Mouse (Mus musculus) cerebellum, adult 11-12 months (tissue): ENCODE measurements around the gene Zfp987.
"Not testable (repeated sequence)": the region's sequence is repeated elsewhere in the genome, so short reads cannot be mapped to it uniquely, and the experiment has no call there.

Source experiments
- DNase-seq: peaks from one replicate; pipeline ENCODE4 v3.0.0; 2022

Gene Zfp987

DNA sequence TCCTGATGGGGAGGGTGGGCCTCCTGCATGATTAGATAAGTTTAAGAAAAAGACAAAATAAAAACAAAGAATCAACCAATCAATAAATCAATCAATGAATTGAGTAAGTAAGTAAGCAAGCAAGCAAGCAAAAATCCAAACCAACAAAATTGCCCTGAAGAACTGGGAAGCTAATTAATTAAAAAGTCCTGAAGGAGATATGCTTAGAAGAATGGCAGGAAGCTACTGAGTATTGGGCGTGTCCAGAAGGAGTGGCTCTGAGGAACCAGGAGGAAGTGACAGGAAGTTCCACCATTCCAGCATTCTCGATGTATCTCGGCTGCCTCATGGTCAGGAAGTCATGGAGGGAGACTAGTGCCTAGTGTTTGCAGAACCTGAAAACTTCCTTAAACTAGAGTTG, at the start of gene Zfp987:
Gene Zfp987, plus strand, starts transcription at position 301 of the 400 bp plus-strand sequence.
- DNase-seq = not testable (repeated sequence)

DNA sequence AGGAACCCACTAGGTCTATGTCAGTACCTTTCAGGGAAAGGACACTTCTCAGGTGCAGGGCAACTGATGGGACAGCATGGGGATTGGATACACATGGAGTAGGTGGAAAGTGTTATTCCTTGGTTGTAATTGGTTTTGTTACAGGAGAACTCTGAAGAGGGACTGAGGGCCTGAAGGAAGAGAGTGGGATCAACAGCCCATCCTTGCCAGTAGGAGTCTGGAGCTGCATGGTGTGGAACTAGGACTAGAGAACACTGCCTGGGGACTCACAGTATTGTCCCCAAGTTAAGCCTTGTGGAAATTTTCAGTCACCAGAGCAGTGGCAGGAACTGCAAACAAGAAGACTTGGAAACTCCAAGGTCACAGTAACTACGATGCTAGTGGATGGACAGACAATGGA, 44.6 kb upstream of the Zfp987 start:
- not testable (repeated sequence) for DNase-seq

DNA sequence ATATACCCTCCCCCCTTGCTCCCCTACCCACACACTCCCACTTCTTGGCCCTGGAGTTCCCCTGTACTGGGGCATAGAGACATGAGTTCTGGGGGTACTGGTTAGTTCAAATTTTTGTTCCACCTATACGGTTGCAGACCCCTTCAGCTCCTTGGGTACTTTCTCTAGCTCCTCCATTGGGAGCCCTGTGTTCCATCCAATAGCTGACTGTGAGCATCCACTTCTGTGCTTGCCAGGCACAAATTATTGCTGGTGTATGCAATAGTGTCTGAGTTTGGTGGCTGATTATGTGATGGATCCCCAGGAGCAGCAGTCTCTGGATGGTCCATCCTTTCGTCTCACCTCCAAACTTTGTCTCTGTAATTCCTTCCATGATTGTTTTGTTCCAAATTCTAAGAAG, 43.7 kb upstream of the Zfp987 start:
- not testable (repeated sequence) for DNase-seq

DNA sequence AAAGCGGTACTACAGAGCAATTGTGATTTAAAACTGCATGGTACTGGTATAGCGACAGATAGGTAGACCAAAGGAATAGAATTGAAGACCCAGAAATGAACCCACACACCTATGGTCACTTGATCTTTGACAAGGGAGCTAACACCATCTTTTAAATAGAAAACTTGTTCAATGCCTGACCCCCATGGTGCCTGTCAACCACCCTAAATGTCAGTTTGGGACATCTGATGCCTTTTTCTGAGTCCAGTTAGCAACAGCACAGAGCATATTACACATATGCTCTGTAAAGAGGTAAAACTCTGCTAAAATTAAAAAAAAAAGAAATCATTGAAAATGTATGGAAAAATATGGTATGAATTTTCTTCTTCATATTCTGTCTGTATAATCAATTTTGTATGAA, 41.8 kb upstream of the Zfp987 start:
- no peak for DNase-seq

DNA sequence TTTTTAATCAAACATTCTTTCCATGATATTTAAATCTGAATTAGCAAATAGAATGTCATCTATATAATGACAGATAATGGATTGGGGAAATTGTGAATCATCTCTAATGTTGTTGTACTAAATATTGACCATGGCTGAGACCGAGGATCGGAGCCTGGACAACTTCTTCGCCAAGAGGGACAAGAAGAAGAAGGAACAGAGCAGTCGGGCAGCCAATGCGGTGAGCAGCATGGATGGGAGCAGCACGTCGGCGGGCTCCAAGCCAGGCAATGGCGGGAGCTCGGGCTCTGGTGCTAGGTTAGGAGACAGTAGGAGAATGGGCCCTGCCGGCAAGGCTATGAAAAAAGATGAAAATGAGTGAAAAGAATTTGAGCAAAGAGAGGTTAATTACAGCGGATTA, 38.5 kb upstream of the Zfp987 start:
- not testable (repeated sequence) for DNase-seq

DNA sequence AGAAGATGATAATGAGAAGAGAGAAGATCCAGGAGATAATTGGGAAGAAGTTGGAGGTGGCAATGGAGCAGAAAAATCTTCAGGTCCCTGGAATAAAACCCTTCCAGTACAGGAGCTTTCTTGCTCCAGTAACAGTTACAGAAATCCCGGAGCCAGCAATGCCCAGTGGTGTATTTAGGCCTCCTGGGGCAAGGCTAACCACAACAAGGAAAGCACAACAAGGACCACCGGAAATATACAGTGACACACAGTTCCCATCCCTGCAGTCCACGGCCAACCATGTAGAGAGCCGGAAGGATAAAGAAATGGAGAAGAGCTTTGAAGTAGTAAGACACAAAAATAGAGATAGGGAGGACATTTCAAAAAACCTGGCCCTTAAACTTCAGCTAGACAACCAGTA, 38.0 kb upstream of the Zfp987 start:
- DNase-seq = not testable (repeated sequence)

DNA sequence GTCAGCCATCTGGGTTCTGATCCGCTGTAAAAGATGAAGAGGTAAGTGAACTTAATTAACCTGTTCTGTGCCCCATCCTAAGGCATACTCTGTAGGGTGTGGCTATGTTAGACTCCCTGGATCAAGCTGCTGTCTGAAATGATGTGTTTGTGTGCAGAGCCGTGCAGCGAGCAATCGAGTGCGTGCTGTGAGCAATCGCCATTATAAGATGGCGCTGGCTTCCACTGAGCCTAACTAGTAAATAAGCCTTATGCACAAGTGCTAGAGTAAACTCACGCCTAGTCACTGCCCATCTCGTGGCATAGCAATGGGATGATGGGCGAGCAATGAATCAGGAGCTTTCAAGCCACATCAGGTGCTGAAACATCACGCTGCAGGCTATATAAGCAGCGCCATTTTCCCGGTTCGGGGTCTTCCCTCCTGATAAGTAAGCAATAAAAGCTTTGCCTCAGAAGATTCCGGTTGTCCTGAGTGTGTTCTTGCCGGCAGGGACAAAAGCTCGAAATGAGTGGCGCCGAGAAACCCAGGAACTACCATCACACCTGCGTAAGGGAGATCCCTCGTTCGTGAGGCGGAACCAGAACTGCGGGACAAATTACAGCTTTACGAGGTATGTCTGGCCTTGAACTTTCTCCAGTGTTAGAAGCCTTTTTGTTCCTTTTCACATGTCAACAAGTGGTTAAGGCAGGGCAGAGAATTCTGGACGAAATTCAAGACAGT, 37.0 kb upstream of the Zfp987 start:
- not testable (repeated sequence) for DNase-seq

DNA sequence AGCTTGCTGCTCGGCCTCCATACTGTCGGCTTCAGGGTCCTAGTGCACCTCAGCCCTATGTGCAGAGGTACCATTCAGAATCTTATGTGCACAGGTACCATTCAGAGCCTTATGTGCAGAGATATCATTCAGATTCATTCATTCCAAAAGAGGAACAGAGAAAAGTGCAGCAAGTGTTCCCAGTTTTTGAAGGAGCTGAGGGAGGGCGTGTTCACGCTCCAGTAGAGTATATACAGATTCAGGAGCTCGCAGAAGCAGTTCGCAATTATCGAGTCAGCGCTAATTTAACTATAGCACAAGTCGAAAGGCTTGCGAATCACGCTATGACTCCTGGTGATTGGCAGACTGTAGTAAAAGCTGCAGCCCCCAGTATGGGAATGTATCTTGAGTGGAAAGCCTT, 36.0 kb upstream of the Zfp987 start:
- not testable (repeated sequence) for DNase-seq

DNA sequence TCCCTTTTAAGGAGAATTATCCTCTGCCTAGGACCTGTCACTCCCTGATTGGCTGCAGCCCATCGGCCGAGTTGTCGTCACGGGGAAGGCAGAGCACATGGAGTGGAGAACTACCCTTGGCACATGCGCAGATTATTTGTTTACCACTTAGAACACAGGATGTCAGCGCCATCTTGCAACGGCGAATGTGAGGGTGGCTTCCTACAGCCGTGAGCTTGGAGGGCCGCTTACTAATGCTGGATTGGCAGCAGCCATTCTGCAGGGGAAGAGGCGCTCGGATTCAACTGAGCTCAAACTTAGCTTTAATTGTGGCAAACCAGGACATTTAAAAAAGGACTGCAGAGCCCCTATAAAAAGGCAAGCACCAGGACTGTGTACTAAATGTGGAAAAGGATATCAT, 35.1 kb upstream of the Zfp987 start:
- DNase-seq = not testable (repeated sequence)

DNA sequence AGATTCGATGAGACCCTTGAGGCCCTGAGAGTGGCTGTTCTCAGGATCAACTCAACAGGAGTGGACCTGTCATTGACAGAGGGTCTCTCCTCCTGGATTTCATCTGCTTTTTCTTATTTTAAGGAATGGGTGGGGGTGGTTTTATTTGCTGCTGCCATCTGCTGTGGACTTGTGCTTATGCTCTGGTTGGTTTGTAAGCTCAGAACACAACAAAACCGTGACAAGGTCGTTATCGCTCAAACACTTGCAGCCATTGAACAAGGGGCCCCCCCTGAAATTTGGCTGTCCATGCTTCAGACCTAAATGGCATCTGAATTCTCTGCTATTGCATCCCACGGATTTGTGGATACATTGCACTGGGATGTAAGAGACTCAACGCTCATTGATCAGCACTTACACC, 34.1 kb upstream of the Zfp987 start:
- not testable (repeated sequence) for DNase-seq

DNA sequence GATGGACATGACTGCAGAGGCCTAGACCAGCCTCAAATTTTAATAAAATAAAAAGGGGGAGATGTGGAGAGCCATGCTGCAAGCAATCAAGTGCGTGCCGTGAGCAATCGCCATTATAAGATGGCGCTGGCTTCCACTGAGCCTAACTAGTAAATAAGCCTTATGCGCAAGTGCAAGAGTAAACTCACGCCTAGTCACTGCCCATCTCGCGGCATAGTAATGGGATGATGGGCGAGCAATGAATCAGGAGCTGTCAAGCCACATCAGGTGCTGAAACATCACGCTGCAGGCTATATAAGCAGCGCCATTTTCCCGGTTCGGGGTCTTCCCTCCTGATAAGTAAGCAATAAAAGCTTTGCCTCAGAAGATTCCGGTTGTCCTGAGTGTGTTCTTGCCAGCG, 33.5 kb upstream of the Zfp987 start:
- DNase-seq = not testable (repeated sequence)

DNA sequence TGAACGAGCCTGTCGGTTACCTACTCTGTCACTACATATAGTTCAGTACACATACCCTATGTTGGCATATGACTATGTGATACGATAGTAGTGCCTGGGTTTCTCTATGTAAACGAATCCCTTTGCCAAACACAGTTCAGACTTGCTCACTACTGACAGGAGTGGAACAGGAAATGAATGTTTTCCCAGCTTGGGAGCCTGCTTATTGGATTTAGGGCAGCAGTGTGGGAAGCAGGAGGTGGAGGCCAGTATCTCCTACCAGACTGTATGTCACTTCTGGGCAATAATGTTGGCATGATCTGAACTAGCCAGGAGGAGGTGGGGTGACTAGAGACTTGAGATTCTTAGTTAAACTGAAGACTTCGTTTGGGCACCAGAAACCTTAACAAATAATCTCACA, 32.3 kb upstream of the Zfp987 start:
- DNase-seq = not testable (repeated sequence)

DNA sequence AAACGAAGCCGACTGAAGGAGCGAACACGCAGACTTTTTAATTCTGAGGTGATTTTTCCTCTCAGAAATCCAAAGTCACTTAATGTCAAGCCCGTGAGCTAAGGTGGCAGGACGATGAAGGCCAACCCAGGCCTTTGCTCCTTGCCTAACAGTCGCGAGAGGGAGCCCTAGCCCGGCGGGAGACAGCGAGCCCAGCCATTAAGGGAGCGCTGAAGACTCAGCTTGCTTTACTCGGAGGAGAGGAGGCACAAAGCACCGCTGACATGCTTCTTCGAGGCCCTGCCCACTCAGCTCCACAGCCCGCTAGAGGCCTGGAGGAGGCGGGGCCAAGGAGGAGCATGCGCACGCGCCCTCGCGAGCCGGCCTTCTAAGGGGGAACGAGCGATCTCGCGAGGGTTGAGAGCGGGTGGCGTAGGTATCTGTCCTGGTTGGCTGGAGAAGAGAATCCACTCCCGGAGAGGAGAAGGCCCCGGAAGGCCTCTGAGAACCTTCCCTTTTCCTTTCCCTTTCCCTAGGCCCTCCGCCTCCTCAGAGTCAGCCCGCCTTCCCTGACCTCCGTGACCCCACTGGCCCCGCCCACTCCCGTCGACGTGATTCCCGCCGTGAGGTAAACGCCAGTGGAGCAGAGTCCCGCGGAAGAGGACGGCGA, 30.0 kb upstream of the Zfp987 start:
- DNase-seq = not testable (repeated sequence)

DNA sequence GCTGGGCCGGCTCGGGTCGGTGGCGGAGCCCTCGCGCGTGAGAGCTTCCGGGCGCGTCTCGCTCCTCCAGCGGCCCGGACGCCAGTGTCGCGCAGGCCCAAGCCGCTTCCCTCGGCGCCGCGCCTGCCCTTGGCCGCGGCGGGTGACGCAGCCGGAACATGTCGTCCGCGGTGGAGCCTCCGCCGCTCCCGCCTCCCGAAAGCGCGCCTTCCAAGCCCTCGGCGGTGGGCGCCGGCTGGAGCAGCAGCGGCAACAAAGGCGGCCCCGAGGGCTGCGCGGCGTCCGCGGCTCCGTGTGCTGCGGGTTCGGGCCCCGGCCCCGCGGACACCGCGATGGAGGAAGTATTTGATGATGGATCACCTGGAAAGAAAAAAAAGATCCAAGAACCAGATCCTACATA, 29.5 kb upstream of the Zfp987 start:
- DNase-seq = not testable (repeated sequence)

DNA sequence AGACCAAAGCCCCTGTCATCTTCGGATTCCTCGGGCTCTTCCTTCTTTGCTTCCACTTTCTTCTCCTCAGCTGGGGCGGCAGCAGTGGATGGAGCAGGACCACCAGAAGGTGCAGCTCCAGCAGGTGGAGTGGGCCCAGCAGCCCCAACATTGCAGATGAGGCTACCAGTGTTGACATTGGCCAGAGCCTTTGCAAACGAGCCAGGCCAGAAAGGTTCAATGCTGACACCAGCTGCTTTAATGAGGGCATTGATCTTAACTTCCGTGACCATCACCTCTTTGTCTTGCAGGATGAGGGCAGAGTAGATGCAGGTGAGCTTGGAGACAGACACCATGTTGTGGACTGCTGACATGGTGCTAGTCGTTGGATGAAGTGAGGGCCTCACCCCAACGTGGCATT, 23.8 kb upstream of the Zfp987 start:
- not testable (repeated sequence) for DNase-seq

DNA sequence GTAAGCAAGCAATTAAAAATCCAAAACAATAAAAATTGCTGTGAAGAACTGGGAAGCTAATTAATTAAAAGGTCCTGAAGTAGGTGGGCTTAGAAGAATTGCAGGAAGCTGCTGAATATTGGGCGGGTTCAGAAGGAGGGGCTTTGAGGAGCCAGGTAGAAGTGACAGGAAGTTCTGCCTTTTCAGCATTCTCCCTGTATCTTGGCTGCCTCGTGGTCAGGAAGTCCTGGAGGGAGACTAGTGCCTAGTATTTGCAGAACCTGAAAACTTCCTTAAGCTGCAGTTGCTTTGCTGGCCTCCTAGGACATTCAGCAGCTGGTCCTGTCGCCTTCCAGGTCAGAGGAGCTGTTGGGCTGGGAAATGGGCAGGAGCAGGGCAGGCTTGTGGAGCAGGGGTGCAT, 4.3 kb downstream of the Zfp987 start:
- not testable (repeated sequence) for DNase-seq

DNA sequence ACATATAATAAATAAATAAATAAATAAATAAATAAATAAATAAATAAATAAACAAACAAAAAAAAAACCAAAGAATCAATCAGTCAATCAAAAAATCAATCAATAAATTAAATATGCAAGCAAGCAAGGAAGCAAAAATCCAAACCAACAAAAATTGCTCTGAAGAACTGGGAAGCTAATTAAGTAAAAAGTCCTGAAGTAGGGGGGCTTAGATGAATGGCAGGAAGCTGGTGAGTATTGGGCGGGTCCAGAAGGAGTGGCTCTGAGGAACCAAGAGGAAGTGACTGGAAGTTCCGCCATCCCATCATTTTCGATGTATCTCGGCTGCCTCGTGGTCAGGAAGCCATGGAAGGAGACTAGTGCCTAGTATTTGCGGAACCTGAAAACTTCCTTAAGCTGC, 59.4 kb downstream of the Zfp987 start, which contains the start of gene Zfp600:
Gene Zfp600, plus strand, starts transcription at position 301 of the 400 bp plus-strand sequence.
- not testable (repeated sequence) for DNase-seq

DNA sequence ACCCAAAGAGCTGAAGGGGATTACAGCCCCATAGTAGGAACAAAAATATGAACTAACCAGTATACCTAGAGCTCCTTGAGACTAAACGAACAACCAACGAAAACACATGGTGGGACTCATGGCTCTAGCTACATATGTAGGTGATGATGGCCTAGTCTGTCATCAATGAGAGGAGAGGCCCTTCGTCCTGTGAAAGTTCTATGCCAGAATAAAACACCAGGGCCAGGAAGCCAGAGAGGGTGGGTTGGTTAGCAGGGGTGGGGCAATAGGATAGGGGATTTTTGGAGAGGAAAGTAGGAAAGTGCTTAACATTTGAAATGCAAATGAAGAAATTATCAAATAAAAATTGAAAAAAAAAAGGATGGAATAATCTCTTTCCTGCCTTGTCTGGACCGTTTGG, 65.8 kb downstream of the Zfp987 start:
- not testable (repeated sequence) for DNase-seq

DNA sequence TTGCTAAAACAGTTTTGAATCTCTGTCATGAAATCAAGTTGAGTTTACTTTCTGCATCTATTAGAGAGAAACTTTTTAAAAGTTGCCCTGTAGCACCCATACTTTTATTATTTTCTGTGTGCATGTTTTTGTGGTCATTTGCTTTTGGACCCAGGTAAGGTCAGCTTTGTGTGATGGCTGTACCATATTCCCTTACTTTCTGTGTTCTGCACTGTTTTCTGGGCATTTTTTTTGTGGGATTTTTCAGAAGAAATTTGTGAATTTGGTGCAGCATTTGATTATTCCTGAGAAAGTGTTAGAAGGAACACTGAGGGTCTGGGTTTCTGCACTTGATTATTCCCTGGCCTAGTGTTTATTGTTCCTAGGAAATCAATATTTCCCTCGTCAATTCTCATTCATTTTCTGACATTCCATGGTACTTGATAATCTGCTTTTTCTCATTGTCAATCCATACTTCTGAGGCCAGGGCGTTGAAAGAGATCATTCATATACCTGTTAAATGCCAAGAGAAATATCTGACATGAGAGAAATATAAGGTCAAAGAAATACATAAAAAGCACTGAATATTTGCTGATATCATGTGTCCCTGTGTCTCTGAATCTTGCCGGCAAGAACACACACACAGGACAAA, 70.2 kb downstream of the Zfp987 start:
- not testable (repeated sequence) for DNase-seq

DNA sequence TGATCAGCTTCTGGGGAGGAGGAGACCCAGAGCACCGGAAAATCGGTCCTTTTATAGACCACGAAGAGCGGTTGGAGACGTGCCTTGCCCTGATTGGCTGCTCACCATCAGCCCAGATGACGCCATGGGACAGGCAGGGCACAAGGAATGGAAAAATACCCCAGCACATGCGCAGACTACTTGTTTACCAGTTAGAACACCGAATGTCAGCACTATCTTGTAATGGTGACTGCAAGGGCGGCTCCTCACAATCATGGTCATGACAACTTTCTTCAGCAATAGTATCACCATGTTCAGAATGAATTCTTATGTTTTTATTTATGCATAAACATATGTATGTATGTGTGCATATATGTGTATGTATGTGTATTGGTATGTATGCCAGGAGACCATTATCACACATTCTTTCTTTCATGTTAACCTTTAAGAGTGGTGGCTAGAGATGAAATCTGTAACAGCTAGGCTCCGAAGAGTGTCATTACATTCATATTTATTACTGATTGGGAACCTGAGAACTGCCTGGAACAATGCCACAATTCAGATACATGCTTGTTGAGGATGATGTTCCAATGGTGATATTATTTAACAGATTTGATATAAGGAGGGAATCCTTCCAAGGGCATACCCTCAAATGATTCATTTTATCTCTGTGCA, 70.9 kb downstream of the Zfp987 start:
- DNase-seq = not testable (repeated sequence)

DNA sequence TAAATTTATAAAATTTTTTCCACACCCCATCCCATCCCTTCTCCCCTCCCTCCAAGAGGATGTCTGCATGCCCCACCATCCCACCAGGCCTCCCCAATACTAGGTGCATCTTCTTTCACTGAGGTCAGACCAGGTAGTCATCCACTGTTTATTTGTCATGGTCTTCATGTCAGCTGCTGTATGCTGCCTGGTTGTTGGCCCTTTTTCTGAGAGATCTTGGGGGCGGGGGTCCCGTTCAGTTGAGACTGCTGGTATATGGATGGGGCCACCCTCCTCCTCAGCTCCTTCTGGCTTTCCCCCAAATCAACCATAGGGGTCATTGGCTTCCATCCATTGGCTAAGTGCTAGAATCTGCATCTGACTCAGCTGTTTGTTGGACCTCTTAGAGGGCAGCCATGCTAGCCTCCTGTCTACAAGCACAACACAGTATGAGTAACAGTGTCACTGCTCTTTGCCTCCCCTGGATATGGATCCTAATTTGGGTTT, 71.7 kb downstream of the Zfp987 start:
- not testable (repeated sequence) for DNase-seq

DNA sequence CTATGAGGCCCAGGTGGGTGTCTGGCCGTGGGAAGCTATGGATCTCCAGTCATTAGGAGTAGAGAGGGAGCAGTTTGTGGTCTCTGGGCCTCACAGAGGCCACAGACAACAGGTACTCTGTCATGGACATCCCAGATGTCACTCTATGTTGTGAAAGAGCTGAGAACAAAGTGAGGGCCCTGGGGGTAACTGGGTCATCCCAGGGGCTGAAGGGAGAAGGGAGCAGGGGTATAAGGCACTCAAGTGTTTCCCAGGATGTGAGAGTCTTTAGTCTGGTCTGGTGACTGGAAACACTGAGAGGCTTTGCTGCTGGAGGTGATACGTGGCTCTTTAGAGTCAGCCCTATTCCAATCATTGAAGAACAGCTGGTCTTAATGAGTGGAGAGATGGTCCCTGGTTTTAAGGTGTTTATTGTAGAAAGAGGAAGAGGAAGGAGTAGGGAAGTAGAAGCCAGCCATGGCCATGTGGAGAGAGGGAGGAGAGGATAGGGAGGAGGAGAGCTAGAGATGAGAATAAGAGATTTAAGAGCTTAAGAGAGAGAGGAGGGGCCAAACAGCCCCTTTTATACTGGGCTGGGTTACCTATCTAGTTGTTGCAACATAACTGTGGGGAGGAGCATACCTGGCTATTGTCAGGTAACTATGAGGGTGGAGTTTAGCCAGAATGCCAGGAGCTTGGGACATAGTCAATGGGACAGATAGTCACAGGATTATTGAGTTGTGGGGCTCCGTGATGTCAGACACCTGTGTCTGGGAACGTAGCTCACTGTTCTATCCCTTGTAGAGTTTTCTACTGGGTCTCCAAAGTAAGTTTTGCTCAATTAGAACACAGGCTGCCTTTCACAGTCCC, 76.5 kb downstream of the Zfp987 start:
- DNase-seq = not testable (repeated sequence)
